Mouse (Mus musculus) MEL (cell line): ENCODE data around the gene Tgtp2. TPM values are rescaled to one million over a fixed set of nuclear protein-coding genes. Genes with fewer than 3 reads are reported as not detected.
A peak's percentile ranks its signal among the peaks of the same experiment; 100 is the strongest.

Source experiments
- DNase-seq: peaks from one replicate; pipeline ENCODE4 v3.0.0; 2011; ENCODE audit warnings: low read depth, low spot score
- H3K27ac ChIP-seq: 2 replicates; pipeline ENCODE4 v1.5.1; 2012; ENCODE audit warnings: low read depth, mild to moderate bottlenecking, control low read depth, low read length, moderate library complexity; ENCODE audit not compliant: control insufficient read depth
- H3K27me3 ChIP-seq, 2 experiments: fragments of 150-350 bp in 1 of 2; sonication (generic) in 1 of 2; 2 replicates each; pipeline ENCODE4 v1.6.1; 2012; ENCODE audit warnings: low read length in 2 of 2, mild to moderate bottlenecking in 2 of 2, improper control_type of control experiment in 1 of 2, moderate library complexity in 1 of 2; ENCODE audit not compliant: insufficient read depth in 2 of 2, control insufficient read depth in 1 of 2
- H3K36me3 ChIP-seq, 2 experiments: 2 replicates each; pipeline ENCODE4 v1.6.1; 2012 to 2014; ENCODE audit warnings: low read length in 2 of 2, improper control_type of control experiment in 1 of 2, inconsistent platforms in 1 of 2, mild to moderate bottlenecking in 1 of 2; ENCODE audit not compliant: insufficient read depth in 2 of 2, control insufficient read depth in 1 of 2
- H3K4me1 ChIP-seq, 2 experiments: fragments of 150-350 bp in 1 of 2; sonication (generic) in 1 of 2; 2 replicates each; pipeline ENCODE4 v1.6.1; 2012; ENCODE audit warnings: low read length in 2 of 2, improper control_type of control experiment in 1 of 2, mild to moderate bottlenecking in 1 of 2; ENCODE audit not compliant: insufficient read depth in 2 of 2, control insufficient read depth in 1 of 2
- H3K4me3 ChIP-seq, 2 experiments: fragments of 150-350 bp in 1 of 2; sonication (generic) in 1 of 2; 2 replicates each; pipeline ENCODE4 v1.5.1; 2012; ENCODE audit warnings: low read depth in 2 of 2, low read length in 2 of 2, mild to moderate bottlenecking in 2 of 2, moderate library complexity in 2 of 2, control low read depth in 1 of 2, improper control_type of control experiment in 1 of 2; ENCODE audit not compliant: control insufficient read depth in 1 of 2, insufficient read depth in 1 of 2
- H3K79me2 ChIP-seq: 2 replicates; pipeline ENCODE4 v1.6.1; 2012; ENCODE audit warnings: mild to moderate bottlenecking, low read length, moderate library complexity; ENCODE audit not compliant: control insufficient read depth, poor library complexity, insufficient read depth
- H3K9ac ChIP-seq: 2 replicates; pipeline ENCODE4 v1.6.1; 2012; ENCODE audit warnings: low read depth, mild to moderate bottlenecking, control low read depth, low read length, moderate library complexity; ENCODE audit not compliant: control insufficient read depth, poor library complexity, severe bottlenecking
- H3K9me3 ChIP-seq: fragments of 150-350 bp; sonication (generic); replicated peaks from 2 replicates; pipeline ENCODE4 v1.6.1; 2012; ENCODE audit warnings: mild to moderate bottlenecking, low read length, improper control_type of control experiment, moderate library complexity; ENCODE audit not compliant: insufficient read depth
- CHD2 ChIP-seq: IDR thresholded peaks from 2 replicates; pipeline ENCODE4 v1.6.1; 2011; ENCODE audit warnings: low read length, improper control_type of control experiment
- E2F4 ChIP-seq: IDR thresholded peaks from 2 replicates; pipeline ENCODE4 v1.6.1; 2011; ENCODE audit warnings: low read depth, low read length, improper control_type of control experiment, borderline replicate concordance
- ELF1 ChIP-seq: IDR thresholded peaks from 2 replicates; pipeline ENCODE4 v1.6.1; 2014; ENCODE audit warnings: low read depth, mild to moderate bottlenecking, inconsistent platforms, low read length, improper control_type of control experiment, moderate library complexity
- HCFC1 ChIP-seq: IDR thresholded peaks from 2 replicates; pipeline ENCODE4 v1.6.1; 2012; ENCODE audit warnings: low read depth, mild to moderate bottlenecking, inconsistent platforms, low read length, improper control_type of control experiment, moderate library complexity
- NELFE ChIP-seq: IDR thresholded peaks from 2 replicates; pipeline ENCODE4 v1.6.1; 2011; ENCODE audit warnings: low read depth, low read length, improper control_type of control experiment
- NRF1 ChIP-seq: IDR thresholded peaks from 2 replicates; pipeline ENCODE4 v1.6.1; 2014; ENCODE audit warnings: low read depth, mild to moderate bottlenecking, inconsistent platforms, low read length, improper control_type of control experiment, moderate library complexity; ENCODE audit not compliant: poor library complexity, insufficient read depth, severe bottlenecking
- POLR2A ChIP-seq, 2 experiments: IDR thresholded peaks; 2 replicates each; pipeline ENCODE4 v1.6.1; 2011 to 2012; ENCODE audit warnings: low read length in 2 of 2, mild to moderate bottlenecking in 2 of 2, control low read depth in 1 of 2, improper control_type of control experiment in 1 of 2, low read depth in 1 of 2, moderate library complexity in 1 of 2; ENCODE audit not compliant: control insufficient read depth in 1 of 2, insufficient read depth in 1 of 2, poor library complexity in 1 of 2
- POLR2AphosphoS5 ChIP-seq: IDR thresholded peaks from 2 replicates; pipeline ENCODE4 v1.6.1; 2012; ENCODE audit warnings: low read depth, borderline replicate concordance, mild to moderate bottlenecking, inconsistent platforms, low read length, moderate library complexity, mixed read lengths
- RCOR1 ChIP-seq: IDR thresholded peaks from 2 replicates; pipeline ENCODE4 v1.6.1; 2012; ENCODE audit warnings: low read depth, mild to moderate bottlenecking, inconsistent platforms, low read length, improper control_type of control experiment
- SIN3A ChIP-seq: IDR thresholded peaks from 2 replicates; pipeline ENCODE4 v1.6.1; 2012; ENCODE audit warnings: low read length, improper control_type of control experiment, inconsistent platforms
- USF1 ChIP-seq: IDR thresholded peaks from 2 replicates; pipeline ENCODE4 v1.6.1; 2014; ENCODE audit warnings: low read depth, mild to moderate bottlenecking, inconsistent platforms, low read length, improper control_type of control experiment, moderate library complexity
- ZKSCAN1 ChIP-seq: IDR thresholded peaks from 2 replicates; pipeline ENCODE4 v1.6.1; 2012; ENCODE audit warnings: low read depth, mild to moderate bottlenecking, inconsistent platforms, low read length, improper control_type of control experiment, moderate library complexity
- polyA plus RNA-seq, 2 experiments: library from polyadenylated mRNA; stranded (reverse) in 1 of 2; unstranded in 1 of 2; fragments of >175 nt in 1 of 2; fragments of >200 nt in 1 of 2; gene quantifications; 2 replicates each; pipeline versions ENCODE4 v1.2.1 to v1.2.4; 2012; ENCODE audit warnings: low replicate concordance in 2 of 2, low read depth in 1 of 2; ENCODE audit not compliant: insufficient read length in 2 of 2, insufficient read depth in 1 of 2, missing spikeins in 1 of 2
- total RNA-seq: library from RNA; depleted of rRNA; stranded (reverse); fragments of 300-350 nt; gene quantifications from 2 replicates; pipeline ENCODE4 v1.2.3, GENCODE M21; 2012

Tgtp2 gene
- total and polyA plus RNA-seq, 3 experiments: 0.54 to 0.77 TPM; not detected in 1

DNA sequence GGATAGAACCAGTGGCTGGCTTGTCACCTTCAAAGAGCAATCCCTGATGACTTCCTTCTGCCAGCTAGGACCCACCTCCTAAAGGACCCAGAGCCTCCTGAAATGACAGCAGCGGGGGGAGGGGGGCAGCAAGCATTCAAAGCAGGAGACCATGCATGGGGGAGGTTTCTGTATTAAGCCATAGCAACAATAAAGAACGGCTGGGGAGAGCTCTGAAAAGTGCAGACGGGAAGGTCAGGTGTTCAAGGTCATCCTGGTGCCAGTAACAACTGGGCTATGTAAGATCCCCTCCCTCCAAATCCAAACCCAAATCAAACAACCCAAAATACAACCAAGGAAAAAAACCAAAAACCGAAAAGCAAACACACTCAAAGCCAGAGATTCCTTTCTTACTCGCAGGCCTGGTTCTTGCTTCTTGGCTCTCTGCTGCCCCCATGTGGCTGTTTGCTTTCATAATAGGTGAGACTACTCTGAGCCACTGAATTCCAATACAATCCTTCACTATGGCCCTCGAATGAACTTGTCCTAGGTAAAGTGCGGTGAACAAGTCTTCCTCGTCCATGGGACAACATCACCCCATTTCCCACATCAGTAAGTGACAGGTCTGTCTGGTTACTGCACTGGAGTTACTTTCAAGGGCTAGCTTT is 39.2 kb upstream of the Tgtp2 start (continued):
- TF ChIP-seq NRF1 (no peak), RCOR1 (no peak)
- TF ChIP-seq, all 39 proteins: peak for 10

GRCm38 (mm10) chr11:49101500-49101899 is 37.5 kb upstream of the Tgtp2 start:
- TF ChIP-seq USF1 (peak; percentile 44; the same call in 1 of the 2 replicates), ZKSCAN1 (no peak)
- peaks cover 2 to 8% of the 10 kb centered on the region in 2 experiments; a peak in 3 of 4 replicates for H3K4me1 ChIP-seq
- no peak overlapping the region for H3K9ac ChIP-seq
- H3K27ac ChIP-seq: no peak overlapping the region
- H3K9me3 ChIP-seq: no peaks in the 10 kb centered on the region
- H3K36me3 ChIP-seq: peaks cover 0 to 9% of the 10 kb centered on the region in 2 experiments; a peak in 2 of 4 replicates
- no peak overlapping the region for H3K4me3 ChIP-seq
- no peaks in the 10 kb centered on the region for H3K27me3 ChIP-seq
- H3K79me2 ChIP-seq: no peaks in the 10 kb centered on the region
- peak; percentile 39 for DNase-seq

- Histone ChIP-seq H3K79me2 (no peaks in the 10 kb centered on the region), H3K36me3 (peaks cover 0 to 9% of the 10 kb centered on the region in 2 experiments; a peak in 3 of 4 replicates), H3K27me3 (no peaks in the 10 kb centered on the region), H3K4me3 (0 out of 4 replicates have a peak overlapping the region, but pooled peaks of 1 of the 2 experiments have one; percentile 22), H3K9me3 (no peaks in the 10 kb centered on the region), H3K27ac (no peak overlapping the region), H3K4me1 (peaks cover 2 to 8% of the 10 kb centered on the region in 2 experiments; a peak in 3 of 4 replicates), H3K9ac (peak overlapping the region; percentile 12; the same call in 1 of the 2 replicates)
- TF ChIP-seq POLR2AphosphoS5 (no peak), POLR2A (IDR thresholded peaks at IDR 0.05; ENCODE audit: control insufficient read depth in 1 of 2, insufficient read depth in 1 of 2, low read depth in 1 of 2, low read length in 2 of 2, poor library complexity in 1 of 2) (peak in 1 of 2 experiments; percentile 48; a peak in 1 of 4 replicates), ELF1 (peak; percentile 86), NELFE (0 out of 2 replicates have a peak, but pooled peaks have one; percentile 30), HCFC1 (peak; percentile 60), SIN3A (0 out of 2 replicates have a peak, but pooled peaks have one; percentile 53), E2F4 (no peak), CHD2 (0 out of 2 replicates have a peak, but pooled peaks have one; percentile 13)
- peak; percentile 74 for DNase-seq
These were observed 36.4 kb upstream of the Tgtp2 start for GRCm38 (mm10) chr11:49100409-49100808.
